ENCODE assay signal across 13 mouse cellular contexts in genomic region chr14:123138743-123139705, GRCm38 (mm10).
DNase-seq lines count a peak whose midpoint lies in the region; ATAC-seq and TF ChIP-seq lines count a peak whose summit lies in the region.
"Had no signal": no experiment of that assay in that cellular context is flagged by ENCODE, and none has a peak within 500 bp of the region (broad histone marks: within the 10 kb centered on the region; RNA-seq: fewer than 3 reads in every experiment).

No protein-coding gene starts in this region.

- no peaks in the 10 kb centered on the region for H3K9me3 ChIP-seq in midbrain, embryonic 11.5 days (ENCODE audit: control insufficient read depth, low read length)
- no peaks in the 10 kb centered on the region for H3K9me3 ChIP-seq in midbrain, embryonic 10.5 days (replicated peaks)
- no peaks in the 10 kb centered on the region for H3K9me3 ChIP-seq in forebrain, embryonic 15.5 days
- no peaks in the 10 kb centered on the region for H3K9me3 ChIP-seq in neural tube, embryonic 14.5 days (ENCODE audit: control insufficient read depth, low read length)
- no peaks in the 10 kb centered on the region for H3K9me3 ChIP-seq in liver, postnatal 0 days (ENCODE audit: low read length)
- H3K9me3 ChIP-seq: liver, embryonic 13.5 days had no signal

- no peak for TF ChIP-seq CTCF in liver, postnatal 0 days (IDR thresholded peaks at IDR 0.05; ENCODE audit: low read depth)

- H3K36me3 ChIP-seq in midbrain, embryonic 11.5 days (ENCODE audit: control insufficient read depth, insufficient read depth, low read length): no peaks in the 10 kb centered on the region
- no peaks in the 10 kb centered on the region for H3K36me3 ChIP-seq in midbrain, embryonic 10.5 days
- no peaks in the 10 kb centered on the region for H3K36me3 ChIP-seq in forebrain, embryonic 15.5 days
- no peaks in the 10 kb centered on the region for H3K36me3 ChIP-seq in neural tube, embryonic 14.5 days (ENCODE audit: control insufficient read depth, insufficient read depth, low read length)
- H3K36me3 ChIP-seq in liver, postnatal 0 days (replicated peaks; ENCODE audit: insufficient read depth, low read length): no peaks in the 10 kb centered on the region
- H3K36me3 ChIP-seq: liver, embryonic 13.5 days had no signal

- ATAC-seq in midbrain, embryonic 11.5 days (ENCODE audit: low FRiP score): no peak
- ATAC-seq in forebrain, embryonic 15.5 days (replicated peaks): peak; percentile 97
- ATAC-seq in neural tube, embryonic 14.5 days (ENCODE audit: low read depth): peak; percentile 93
- no peak for ATAC-seq in liver, postnatal 0 days
- ATAC-seq: intestine, embryonic 16.5 days had no signal

- no peak overlapping the region for H3K4me2 ChIP-seq in midbrain, embryonic 11.5 days
- H3K4me2 ChIP-seq in forebrain, embryonic 15.5 days (replicated peaks): no peak overlapping the region
- H3K4me2 ChIP-seq in neural tube, embryonic 14.5 days (ENCODE audit: low read depth, low read length): no peak overlapping the region
- no peak overlapping the region for H3K4me2 ChIP-seq in liver, postnatal 0 days (ENCODE audit: low read depth, low read length)
- H3K4me2 ChIP-seq: heart, embryonic 11.5 days; liver, embryonic 13.5 days had no signal

- WGBS in midbrain, embryonic 11.5 days: 71% methylated on average over 6 of the region's 6 CpGs
- 81% methylated on average over 6 of the region's 6 CpGs for WGBS in midbrain, embryonic 10.5 days
- WGBS in forebrain, embryonic 15.5 days: 22% methylated on average over 6 of the region's 6 CpGs
- 31% methylated on average over 6 of the region's 6 CpGs for WGBS in neural tube, embryonic 14.5 days
- WGBS in liver, postnatal 0 days (ENCODE audit: insufficient replicate concordance): 68% methylated on average over 6 of the region's 6 CpGs

- no peak overlapping the region for H3K4me3 ChIP-seq in midbrain, embryonic 11.5 days (ENCODE audit: low read depth, low read length)
- H3K4me3 ChIP-seq in midbrain, embryonic 10.5 days: no peak overlapping the region
- H3K4me3 ChIP-seq in forebrain, embryonic 15.5 days: no peak overlapping the region
- H3K4me3 ChIP-seq in neural tube, embryonic 14.5 days (ENCODE audit: low read depth, low read length): no peak overlapping the region
- H3K4me3 ChIP-seq in liver, postnatal 0 days (ENCODE audit: low read depth, low read length): no peak overlapping the region
- H3K4me3 ChIP-seq: liver, embryonic 13.5 days had no signal

- no peak for TF ChIP-seq EP300 in liver, postnatal 0 days (IDR thresholded peaks at IDR 0.05; ENCODE audit: low read depth)

- peak; percentile 77 for DNase-seq in midbrain, embryonic 11.5 days (ENCODE audit: low spot score, missing footprints)
- no peak for DNase-seq in midbrain, embryonic 10.5 days (ENCODE audit: low spot score)
- peak; percentile 28 to 37 for DNase-seq in layer of hippocampus, postnatal 10 days (ENCODE audit: low spot score in 2 of 2)
- DNase-seq in c-Kit-positive CD71-positive TER-119-positive erythroid progenitor cells, embryonic 14.5 days (ENCODE audit: low spot score): no peak
- DNase-seq in ovary, postnatal 10 days (ENCODE audit: low spot score): no peak
- no peak for DNase-seq in liver, postnatal 0 days
- DNase-seq: cerebellum, adult 9-11 months; liver, embryonic 13.5 days had no signal

- H3K4me1 ChIP-seq in midbrain, embryonic 11.5 days (ENCODE audit: control insufficient read depth, insufficient read depth, low read length): no peaks in the 10 kb centered on the region
- no peaks in the 10 kb centered on the region for H3K4me1 ChIP-seq in midbrain, embryonic 10.5 days
- H3K4me1 ChIP-seq in forebrain, embryonic 15.5 days: peaks cover 18% of the 10 kb centered on the region
- H3K4me1 ChIP-seq in neural tube, embryonic 14.5 days (ENCODE audit: control insufficient read depth, insufficient read depth, low read length): no peaks in the 10 kb centered on the region
- H3K4me1 ChIP-seq in liver, postnatal 0 days (ENCODE audit: insufficient read depth): no peaks in the 10 kb centered on the region
- H3K4me1 ChIP-seq: liver, embryonic 13.5 days had no signal

- no peaks in the 10 kb centered on the region for H3K27me3 ChIP-seq in midbrain, embryonic 11.5 days (ENCODE audit: control insufficient read depth, insufficient read depth, low read length)
- H3K27me3 ChIP-seq in midbrain, embryonic 10.5 days (ENCODE audit: low read depth, poor library complexity, severe bottlenecking): no peaks in the 10 kb centered on the region
- no peaks in the 10 kb centered on the region for H3K27me3 ChIP-seq in forebrain, embryonic 15.5 days
- H3K27me3 ChIP-seq in neural tube, embryonic 14.5 days (ENCODE audit: control insufficient read depth, insufficient read depth, low read length): no peaks in the 10 kb centered on the region
- no peaks in the 10 kb centered on the region for H3K27me3 ChIP-seq in liver, postnatal 0 days (ENCODE audit: insufficient read depth, low read length)
- H3K27me3 ChIP-seq: liver, embryonic 13.5 days had no signal

- H3K9ac ChIP-seq in midbrain, embryonic 11.5 days (ENCODE audit: low read length): no peak overlapping the region
- no peak overlapping the region for H3K9ac ChIP-seq in forebrain, embryonic 15.5 days (replicated peaks)
- H3K9ac ChIP-seq in neural tube, embryonic 14.5 days (replicated peaks; ENCODE audit: low read depth, low read length): no peak overlapping the region
- H3K9ac ChIP-seq in liver, postnatal 0 days (replicated peaks): no peak overlapping the region
- H3K9ac ChIP-seq: liver, embryonic 13.5 days had no signal

- no peak overlapping the region for H3K27ac ChIP-seq in midbrain, embryonic 11.5 days (ENCODE audit: low read depth, low read length)
- no peak overlapping the region for H3K27ac ChIP-seq in midbrain, embryonic 10.5 days (replicated peaks)
- H3K27ac ChIP-seq in forebrain, embryonic 15.5 days (replicated peaks): peak overlapping the region; percentile 59
- H3K27ac ChIP-seq in neural tube, embryonic 14.5 days (ENCODE audit: low read depth, low read length): peak overlapping the region; percentile 30
- H3K27ac ChIP-seq in liver, postnatal 0 days (ENCODE audit: low read depth): no peak overlapping the region
- H3K27ac ChIP-seq: liver, embryonic 13.5 days; macrophage had no signal

Comparison
In these comparisons a context has a peak if more than half of its experiments do, and no peak if none do; other contexts are left out.
1. DNase-seq: peak in midbrain, embryonic 11.5 days (single experiment) and layer of hippocampus, postnatal 10 days (2 of 2); none in midbrain, embryonic 10.5 days (single experiment), c-Kit-positive CD71-positive TER-119-positive erythroid progenitor cells, embryonic 14.5 days (single experiment), ovary, postnatal 10 days (single experiment) and liver, postnatal 0 days (single experiment).
2. ATAC-seq: peak in forebrain, embryonic 15.5 days (single experiment) and neural tube, embryonic 14.5 days (single experiment); none in midbrain, embryonic 11.5 days (single experiment) and liver, postnatal 0 days (single experiment).
3. H3K27ac ChIP-seq: peak in forebrain, embryonic 15.5 days (single experiment) and neural tube, embryonic 14.5 days (single experiment); none in midbrain, embryonic 11.5 days (single experiment), midbrain, embryonic 10.5 days (single experiment) and liver, postnatal 0 days (single experiment).